Mouse (Mus musculus) neural tube, embryonic 15.5 days (tissue): ENCODE measurements around the gene Htt. TPM values are rescaled to one million over a fixed set of nuclear protein-coding genes. Genes with fewer than 3 reads are reported as not detected.

Experiments used
- ATAC-seq: fragments of 200-750 bp; cut with Nextera tagmentation; 2 replicates; pipeline ENCODE4 v1.8.0; 2017; ENCODE audit warnings: mild to moderate bottlenecking, moderate TSS enrichment, moderate library complexity; ENCODE audit not compliant: low FRiP score
- H3K27ac ChIP-seq: fragments of 300-500 bp; sonication (generic); replicated peaks from 2 replicates; pipeline ENCODE4 v1.5.1; 2015; ENCODE audit warnings: mild to moderate bottlenecking, inconsistent platforms
- H3K27me3 ChIP-seq: fragments of 300-500 bp; sonication (generic); replicated peaks from 2 replicates; pipeline ENCODE4 v1.6.1; 2015; ENCODE audit warnings: inconsistent platforms
- H3K36me3 ChIP-seq: fragments of 300-500 bp; sonication (generic); 2 replicates; pipeline ENCODE4 v1.6.1; 2015; ENCODE audit warnings: inconsistent platforms
- H3K4me1 ChIP-seq: fragments of 300-500 bp; sonication (generic); 2 replicates; pipeline ENCODE4 v1.6.1; 2015; ENCODE audit warnings: inconsistent platforms
- H3K4me2 ChIP-seq: fragments of 300-500 bp; sonication (generic); 2 replicates; pipeline ENCODE4 v1.6.1; 2015; ENCODE audit warnings: inconsistent platforms, mild to moderate bottlenecking, moderate library complexity
- H3K4me3 ChIP-seq: fragments of 300-500 bp; sonication (generic); replicated peaks from 2 replicates; pipeline ENCODE4 v1.5.1; 2015; ENCODE audit warnings: mild to moderate bottlenecking, inconsistent platforms
- H3K9ac ChIP-seq: fragments of 300-500 bp; sonication (generic); replicated peaks from 2 replicates; pipeline ENCODE4 v1.6.1; 2015; ENCODE audit warnings: mild to moderate bottlenecking, inconsistent platforms
- H3K9me3 ChIP-seq: fragments of 300-500 bp; sonication (generic); replicated peaks from 2 replicates; pipeline ENCODE4 v1.6.1; 2016; ENCODE audit warnings: inconsistent platforms
- whole genome bisulfite sequencing: fragments of 180-500 bp; shearing (Covaris S2); methylation state at CpG from one replicate; pipeline ENCODE4 v1.1.7; 2015; ENCODE audit warnings: mixed read lengths; 5-methylcytosine and 5-hydroxymethylcytosine counted together
- polyA plus RNA-seq: library from polyadenylated mRNA; unstranded; fragments of >200 nt; fragmentation: Nextera tagmentation; extraction: Ambion mirVana; gene quantifications from 2 replicates; pipeline ENCODE4 v1.2.1, GENCODE M21; 2015

Gene Htt
- polyA plus RNA-seq, 1 experiment from 2014 or later, result 14.0 TPM

GRCm38 (mm10) chr5:34918785-34919184 lies 157.2 kb downstream of the Htt start:
- no peaks in the 10 kb centered on the region for H3K9me3 ChIP-seq
- no peak overlapping the region for H3K4me3 ChIP-seq
- no peak overlapping the region for H3K4me2 ChIP-seq
- no peak overlapping the region for H3K9ac ChIP-seq
- no peak overlapping the region for H3K27ac ChIP-seq
- H3K27me3 ChIP-seq, result no peaks in the 10 kb centered on the region
- WGBS, result 92% methylated on average over 3 of the region's 3 CpGs
- peaks cover 15% of the 10 kb centered on the region for H3K4me1 ChIP-seq
- peaks cover 7% of the 10 kb centered on the region for H3K36me3 ChIP-seq
- ATAC-seq, result no peak

GRCm38 (mm10) chr5:34922531-34922930 lies 161.0 kb downstream of the Htt start:
- WGBS, result 11% methylated on average over 6 of the region's 6 CpGs
- Histone ChIP-seq H3K4me2 (no peak overlapping the region), H3K9ac (no peak overlapping the region), H3K4me1 (peaks cover under 1% of the 10 kb centered on the region; the same call in 1 of the 2 replicates), H3K27me3 (no peaks in the 10 kb centered on the region), H3K27ac (no peak overlapping the region), H3K4me3 (no peak overlapping the region), H3K9me3 (no peaks in the 10 kb centered on the region), H3K36me3 (peaks cover 18% of the 10 kb centered on the region)
- ATAC-seq, result 0 out of 2 replicates have a peak, but pooled peaks have one; percentile 11

DNA sequence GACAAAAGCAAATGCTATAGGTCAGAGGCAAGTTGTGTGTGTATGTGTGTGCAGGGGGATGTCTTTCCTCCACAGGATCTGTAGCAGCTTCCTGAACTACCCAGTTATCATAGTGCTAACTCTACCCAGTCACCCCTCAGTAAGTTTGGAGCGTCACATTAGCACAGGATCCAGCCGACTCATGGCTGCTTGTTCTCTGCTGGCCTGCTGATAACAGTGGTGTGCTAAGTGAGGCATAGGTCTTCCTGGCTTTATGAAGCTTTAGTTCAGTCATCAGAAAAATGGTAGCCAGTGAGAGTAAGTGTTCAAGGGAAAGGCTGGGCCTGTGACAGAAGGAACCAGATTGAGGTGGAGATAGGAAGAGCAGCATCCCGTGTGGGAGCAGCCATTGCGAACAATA lies 162.4 kb downstream of the Htt start:
- Histone ChIP-seq H3K36me3 (peaks cover 18% of the 10 kb centered on the region), H3K4me1 (no peaks in the 10 kb centered on the region)
- no peak for ATAC-seq

DNA sequence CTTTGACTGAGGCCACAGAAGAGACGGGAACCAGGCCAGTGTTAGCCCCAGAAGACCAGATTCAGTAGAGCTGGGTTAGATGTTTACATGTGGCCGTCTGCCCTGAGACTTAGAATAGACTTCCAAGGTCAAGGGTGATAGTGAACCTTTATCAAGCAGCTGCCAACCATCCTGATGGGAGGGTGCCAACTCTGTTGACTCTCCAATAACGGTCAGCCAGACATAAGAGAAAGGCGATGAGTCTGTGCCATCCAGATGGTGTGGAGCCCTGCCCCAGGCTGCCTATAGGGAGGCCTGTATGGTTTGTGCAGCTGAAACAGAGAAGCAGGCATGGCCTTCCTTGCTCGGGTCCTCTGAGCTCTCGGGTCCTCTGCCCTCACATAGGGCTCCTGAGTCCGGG lies 163.0 kb downstream of the Htt start:
- Histone ChIP-seq H3K27me3 (no peaks in the 10 kb centered on the region), H3K4me2 (no peak overlapping the region), H3K4me1 (no peaks in the 10 kb centered on the region), H3K4me3 (no peak overlapping the region), H3K9me3 (no peaks in the 10 kb centered on the region), H3K27ac (no peak overlapping the region), H3K36me3 (peaks cover 18% of the 10 kb centered on the region), H3K9ac (no peak overlapping the region)
- ATAC-seq, result no peak
- WGBS, result 91% methylated on average over 7 of the region's 7 CpGs

More for the DNA sequence above, 162.4 kb downstream of the Htt start:
- H3K27ac ChIP-seq, result no peak overlapping the region
- H3K27me3 ChIP-seq, result no peaks in the 10 kb centered on the region
- no peak overlapping the region for H3K4me3 ChIP-seq
- H3K9me3 ChIP-seq, result no peaks in the 10 kb centered on the region
- no peak overlapping the region for H3K9ac ChIP-seq
- WGBS, result 93% methylated on average over 4 of the region's 4 CpGs
- H3K4me2 ChIP-seq, result no peak overlapping the region

- H3K9me3 ChIP-seq, result no peaks in the 10 kb centered on the region
- no peak overlapping the region for H3K27ac ChIP-seq
- no peak for ATAC-seq
- no peaks in the 10 kb centered on the region for H3K27me3 ChIP-seq
- no peak overlapping the region for H3K4me2 ChIP-seq
- peaks cover 18% of the 10 kb centered on the region for H3K36me3 ChIP-seq
- H3K9ac ChIP-seq, result no peak overlapping the region
- no peak overlapping the region for H3K4me3 ChIP-seq
- peaks cover 23% of the 10 kb centered on the region for H3K4me1 ChIP-seq
- 95% methylated on average over 4 of the region's 4 CpGs for WGBS
Observed at GRCm38 (mm10) chr5:34927648-34928047, 166.1 kb downstream of the Htt start.

- no peaks in the 10 kb centered on the region for H3K9me3 ChIP-seq
- no peaks in the 10 kb centered on the region for H3K36me3 ChIP-seq
- peak overlapping the region; percentile 58; the same call in 1 of the 2 replicates for H3K27ac ChIP-seq
- no peak overlapping the region for H3K9ac ChIP-seq
- H3K4me1 ChIP-seq, result peaks cover 23% of the 10 kb centered on the region
- WGBS, result 56% methylated on average over 9 of the region's 9 CpGs
- H3K4me2 ChIP-seq, result no peak overlapping the region
- no peaks in the 10 kb centered on the region for H3K27me3 ChIP-seq
- no peak overlapping the region for H3K4me3 ChIP-seq
- no peak for ATAC-seq
Observed at GRCm38 (mm10) chr5:34930151-34930975, 168.8 kb downstream of the Htt start.

DNA sequence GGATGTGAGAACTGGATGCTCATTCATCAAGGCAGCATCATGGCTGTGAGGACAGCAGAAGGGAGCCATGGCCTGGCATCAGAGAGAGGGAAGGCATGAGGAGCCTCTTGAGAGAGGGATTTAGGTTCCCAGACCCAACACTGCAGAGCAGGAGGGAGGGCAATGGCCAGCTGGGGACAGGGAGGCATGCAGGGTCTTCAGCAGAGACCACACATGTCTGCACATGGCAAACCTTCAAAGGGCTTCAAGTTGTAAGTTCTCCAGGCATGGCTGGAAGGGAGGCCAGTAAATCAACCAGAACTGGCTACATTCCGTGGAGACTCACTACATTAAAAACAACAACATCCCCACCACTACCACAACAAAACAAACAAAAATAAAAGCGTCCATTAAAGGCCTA lies 169.6 kb downstream of the Htt start:
- peaks cover 23% of the 10 kb centered on the region for H3K4me1 ChIP-seq
- H3K4me2 ChIP-seq, result no peak overlapping the region
- no peaks in the 10 kb centered on the region for H3K27me3 ChIP-seq
- H3K4me3 ChIP-seq, result no peak overlapping the region
- H3K9me3 ChIP-seq, result no peaks in the 10 kb centered on the region
- WGBS, result 59% methylated on average over 2 of the region's 2 CpGs
- peak overlapping the region; percentile 58 for H3K27ac ChIP-seq
- no peak overlapping the region for H3K9ac ChIP-seq
- H3K36me3 ChIP-seq, result no peaks in the 10 kb centered on the region
- no peak; the same call in 1 of the 2 replicates for ATAC-seq

- Histone ChIP-seq H3K4me3 (no peak overlapping the region), H3K9ac (no peak overlapping the region), H3K27me3 (no peaks in the 10 kb centered on the region), H3K4me1 (peaks cover 23% of the 10 kb centered on the region), H3K4me2 (no peak overlapping the region), H3K36me3 (no peaks in the 10 kb centered on the region), H3K9me3 (no peaks in the 10 kb centered on the region), H3K27ac (peak overlapping the region; percentile 63)
- no peak for ATAC-seq
- 40% methylated on average over 11 of the region's 11 CpGs for WGBS
Observed at GRCm38 (mm10) chr5:34931516-34932457, 170.2 kb downstream of the Htt start.

GRCm38 (mm10) chr5:34932458-34932806 lies 170.9 kb downstream of the Htt start:
- Histone ChIP-seq H3K9ac (no peak overlapping the region), H3K27me3 (no peaks in the 10 kb centered on the region), H3K9me3 (no peaks in the 10 kb centered on the region), H3K4me3 (no peak overlapping the region), H3K4me2 (no peak overlapping the region), H3K27ac (peak overlapping the region; percentile 63; the same call in 1 of the 2 replicates), H3K36me3 (no peaks in the 10 kb centered on the region), H3K4me1 (peaks cover 23% of the 10 kb centered on the region)
- no peak for ATAC-seq
- 30% methylated on average over 4 of the region's 4 CpGs for WGBS

GRCm38 (mm10) chr5:34933461-34933860 lies 171.9 kb downstream of the Htt start:
- Histone ChIP-seq H3K9ac (no peak overlapping the region), H3K27me3 (no peaks in the 10 kb centered on the region), H3K4me1 (peaks cover 23% of the 10 kb centered on the region), H3K4me2 (no peak overlapping the region), H3K36me3 (no peaks in the 10 kb centered on the region), H3K4me3 (no peak overlapping the region), H3K9me3 (no peaks in the 10 kb centered on the region), H3K27ac (no peak overlapping the region)
- no peak for ATAC-seq
- WGBS, result 100% methylated on average over 1 of the region's 1 CpGs

GRCm38 (mm10) chr5:34941710-34942470 lies 180.3 kb downstream of the Htt start:
- no peak overlapping the region; the same call in 1 of the 2 replicates for H3K27ac ChIP-seq
- no peak overlapping the region for H3K9ac ChIP-seq
- H3K27me3 ChIP-seq, result no peaks in the 10 kb centered on the region
- 10% methylated on average over 10 of the region's 10 CpGs for WGBS
- no peak overlapping the region for H3K4me2 ChIP-seq
- H3K36me3 ChIP-seq, result no peaks in the 10 kb centered on the region
- no peak overlapping the region for H3K4me3 ChIP-seq
- ATAC-seq, result no peak
- H3K4me1 ChIP-seq, result peaks cover 10% of the 10 kb centered on the region; the same call in 1 of the 2 replicates
- no peaks in the 10 kb centered on the region for H3K9me3 ChIP-seq
